ENCODE assay signal across 24 mouse cellular contexts in genomic region chr15:62048981-62049380, GRCm38 (mm10).
A peak's percentile ranks its signal among the peaks of the same experiment; 100 is the strongest.
DNase-seq lines count a peak whose midpoint lies in the region; ATAC-seq and TF ChIP-seq lines count a peak whose summit lies in the region.
"Had no signal": no experiment of that assay in that cellular context is flagged by ENCODE, and none has a peak within 500 bp of the region (broad histone marks: within the 10 kb centered on the region; RNA-seq: fewer than 3 reads in every experiment).

No protein-coding gene starts in this region.

- H3K4me3 ChIP-seq in lung, embryonic 16.5 days (ENCODE audit: low read length), result no peak overlapping the region
- H3K4me3 ChIP-seq in embryonic fibroblast, embryonic 13.5 days (ENCODE audit: insufficient read depth, low read length), result peak overlapping the region; percentile 3; the same call in 1 of the 2 replicates
- H3K4me3 ChIP-seq in neural tube, embryonic 15.5 days (replicated peaks), result no peak overlapping the region
- H3K4me3 ChIP-seq: forebrain, embryonic 10.5 days; heart, embryonic 15.5 days; hindbrain, embryonic 13.5 days had no signal

- no peaks in the 10 kb centered on the region for H3K27me3 ChIP-seq in lung, embryonic 16.5 days (ENCODE audit: control insufficient read depth, insufficient read depth, low read depth, low read length)
- H3K27me3 ChIP-seq in neural tube, embryonic 15.5 days (replicated peaks), result no peaks in the 10 kb centered on the region
- H3K27me3 ChIP-seq: heart, embryonic 15.5 days; hindbrain, embryonic 13.5 days; Patski had no signal

- no peak for TF ChIP-seq CTCF in embryonic fibroblast, embryonic 13.5 days (IDR thresholded peaks at IDR 0.05; ENCODE audit: borderline replicate concordance, insufficient read depth, low read length)

- ATAC-seq in frontal cortex, adult (ENCODE audit: low TSS enrichment), result 0 out of 2 replicates have a peak, but pooled peaks have one; percentile 7
- ATAC-seq in lung, embryonic 16.5 days (ENCODE audit: low read depth), result no peak
- no peak for ATAC-seq in neural tube, embryonic 15.5 days (ENCODE audit: low FRiP score)
- ATAC-seq: forebrain, embryonic 16.5 days; liver, postnatal 0 days; Patski had no signal

- peaks cover 13% of the 10 kb centered on the region for H3K4me1 ChIP-seq in lung, embryonic 16.5 days (replicated peaks; ENCODE audit: control insufficient read depth, insufficient read depth, low read length)
- H3K4me1 ChIP-seq in embryonic fibroblast, embryonic 13.5 days (ENCODE audit: control insufficient read depth, insufficient read depth, low read length), result peaks cover 10% of the 10 kb centered on the region
- no peaks in the 10 kb centered on the region for H3K4me1 ChIP-seq in neural tube, embryonic 15.5 days
- H3K4me1 ChIP-seq: heart, embryonic 15.5 days; hindbrain, embryonic 13.5 days had no signal

- H3K9ac ChIP-seq in lung, embryonic 16.5 days (ENCODE audit: low read length), result no peak overlapping the region
- no peak overlapping the region for H3K9ac ChIP-seq in neural tube, embryonic 15.5 days (replicated peaks)
- H3K9ac ChIP-seq: heart, embryonic 15.5 days; hindbrain, embryonic 13.5 days; liver, postnatal 0 days had no signal

- peak overlapping the region; percentile 70; the same call in 1 of the 2 replicates for H3K27ac ChIP-seq in lung, embryonic 16.5 days (ENCODE audit: low read length)
- H3K27ac ChIP-seq in embryonic fibroblast, embryonic 13.5 days (ENCODE audit: insufficient read depth, low read length), result peak overlapping the region; percentile 96
- no peak overlapping the region for H3K27ac ChIP-seq in neural tube, embryonic 15.5 days (replicated peaks)
- H3K27ac ChIP-seq: forebrain, embryonic 10.5 days; heart, embryonic 15.5 days; hindbrain, embryonic 13.5 days had no signal

- H3K36me3 ChIP-seq in lung, embryonic 16.5 days (ENCODE audit: control insufficient read depth, insufficient read depth, low read length), result no peaks in the 10 kb centered on the region
- H3K36me3 ChIP-seq in neural tube, embryonic 15.5 days, result no peaks in the 10 kb centered on the region
- H3K36me3 ChIP-seq: heart, embryonic 15.5 days; hindbrain, embryonic 13.5 days had no signal

- DNase-seq in frontal cortex, adult 2 months (ENCODE audit: extremely low spot score in 1 of 2, low spot score in 1 of 2), result no peak
- no peak for DNase-seq in lung, postnatal 14 days
- DNase-seq in adrenal gland, postnatal 4 days (ENCODE audit: low spot score in 2 of 2), result no peak
- DNase-seq: cerebellum, adult 11 months; cerebellum, postnatal 10 days; heart, postnatal 36 days; kidney, adult 11 months; kidney, postnatal 4 days; layer of hippocampus, adult 9-11 months; liver, postnatal 0 days; right cerebral cortex, postnatal 14 days; spleen, adult 18-20 months; thymus, postnatal 14 days had no signal

- TF ChIP-seq POLR2A in embryonic fibroblast, embryonic 13.5 days (IDR thresholded peaks at IDR 0.05; ENCODE audit: low read depth, low read length), result no peak

- peaks cover 4% of the 10 kb centered on the region for H3K9me3 ChIP-seq in lung, embryonic 16.5 days (ENCODE audit: control insufficient read depth, low read length)
- H3K9me3 ChIP-seq in neural tube, embryonic 15.5 days (replicated peaks), result no peaks in the 10 kb centered on the region
- H3K9me3 ChIP-seq: forebrain, embryonic 10.5 days; heart, embryonic 15.5 days had no signal

- WGBS in lung, embryonic 16.5 days, result 29% methylated on average over 4 of the region's 4 CpGs
- 85% methylated on average over 4 of the region's 4 CpGs for WGBS in neural tube, embryonic 15.5 days

- H3K4me2 ChIP-seq in lung, embryonic 16.5 days (ENCODE audit: low read depth, low read length), result peak overlapping the region; percentile 44
- no peak overlapping the region for H3K4me2 ChIP-seq in neural tube, embryonic 15.5 days
- H3K4me2 ChIP-seq: heart, embryonic 15.5 days; hindbrain, embryonic 13.5 days; liver, embryonic 11.5 days; midbrain, embryonic 11.5 days had no signal
